Mouse (Mus musculus) kidney, postnatal 0 days (tissue): Measurements from ENCODE around the gene Palm. TPM values are rescaled to one million over a fixed set of nuclear protein-coding genes. Genes with fewer than 3 reads are reported as not detected.

Experiments
- ATAC-seq: fragments of 200-750 bp; cut with Nextera tagmentation; replicated peaks from 2 replicates; pipeline ENCODE4 v1.8.0; 2017; ENCODE audit warnings: low read depth, moderate number of reproducible peaks, moderate TSS enrichment, moderate library complexity; ENCODE audit not compliant: low FRiP score
- DNase-seq: peaks from one replicate; pipeline ENCODE4 v3.0.0-alpha.2; 2016; ENCODE audit warnings: low spot score
- H3K27ac ChIP-seq: fragments of 300-500 bp; sonication (generic); 2 replicates; pipeline ENCODE4 v1.5.1; 2014; ENCODE audit warnings: mild to moderate bottlenecking
- H3K27me3 ChIP-seq: fragments of 300-500 bp; sonication (generic); 2 replicates; pipeline ENCODE4 v1.6.1; 2014; ENCODE audit warnings: low read length, mixed read lengths; ENCODE audit not compliant: insufficient read depth
- H3K36me3 ChIP-seq: fragments of 300-500 bp; sonication (generic); 2 replicates; pipeline ENCODE4 v1.6.1; 2014; ENCODE audit warnings: low read length, mixed read lengths; ENCODE audit not compliant: insufficient read depth
- H3K4me1 ChIP-seq: fragments of 300-500 bp; sonication (generic); replicated peaks from 2 replicates; pipeline ENCODE4 v1.6.1; 2014; ENCODE audit warnings: antibody characterized with exemption, low read length, mixed read lengths; ENCODE audit not compliant: insufficient read depth
- H3K4me2 ChIP-seq: fragments of 300-500 bp; sonication (generic); 2 replicates; pipeline ENCODE4 v1.6.1; 2014; ENCODE audit warnings: mild to moderate bottlenecking, low read length, moderate library complexity, mixed read lengths
- H3K4me3 ChIP-seq: fragments of 300-500 bp; sonication (generic); replicated peaks from 2 replicates; pipeline ENCODE4 v1.5.1; 2014; ENCODE audit warnings: low read depth, low read length
- H3K9ac ChIP-seq: fragments of 300-500 bp; sonication (generic); 2 replicates; pipeline ENCODE4 v1.6.1; 2014; ENCODE audit warnings: low read depth, low read length
- H3K9me3 ChIP-seq: fragments of 300-500 bp; sonication (generic); replicated peaks from 2 replicates; pipeline ENCODE4 v1.6.1; 2016; ENCODE audit warnings: low read length, inconsistent platforms, mixed read lengths
- CTCF ChIP-seq: IDR thresholded peaks from 2 replicates; pipeline ENCODE4 v1.5.1; 2016; ENCODE audit warnings: antibody characterized with exemption, low read depth, mild to moderate bottlenecking, moderate library complexity
- WGBS: fragments of 180-500 bp; shearing (Covaris S2); extraction: QIAGEN DNeasy Blood & Tissue Kit; methylation state at CpG from one replicate; pipeline ENCODE4 v1.1.7; 2014; 5-methylcytosine and 5-hydroxymethylcytosine counted together
- polyA plus RNA-seq: library from polyadenylated mRNA; unstranded; fragments of >200 nt; fragmentation: Nextera tagmentation; extraction: Ambion mirVana; gene quantifications from 2 replicates; pipeline ENCODE4 v1.2.1, GENCODE M21; 2015

Palm gene
- polyA plus RNA-seq, 1 experiment from 2014 or later, result 132 TPM

- no peak for ATAC-seq
Observed at GRCm38 (mm10) chr10:79800508-79800907, 7.1 kb downstream of the Palm start.

GRCm38 (mm10) chr10:79801837-79802236 lies 8.5 kb downstream of the Palm start:
- H3K27ac ChIP-seq, result peak overlapping the region; percentile 86

More at GRCm38 (mm10) chr10:79800508-79800907, 7.1 kb downstream of the Palm start:
- TF ChIP-seq CTCF, result no peak
- no peak overlapping the region for H3K27ac ChIP-seq
- peaks cover 3% of the 10 kb centered on the region; the same call in 1 of the 2 replicates for H3K36me3 ChIP-seq
- no peak overlapping the region for H3K4me3 ChIP-seq
- no peaks in the 10 kb centered on the region for H3K27me3 ChIP-seq
- 67% methylated on average over 11 of the region's 11 CpGs for WGBS
- H3K9ac ChIP-seq, result no peak overlapping the region
- H3K4me1 ChIP-seq, result peaks cover 36% of the 10 kb centered on the region
- DNase-seq, result no peak
- H3K9me3 ChIP-seq, result no peaks in the 10 kb centered on the region
- no peak overlapping the region for H3K4me2 ChIP-seq

GRCm38 (mm10) chr10:79802331-79802971 lies 9.1 kb downstream of the Palm start:
- Histone ChIP-seq H3K27me3 (no peaks in the 10 kb centered on the region), H3K4me3 (no peak overlapping the region), H3K9me3 (no peaks in the 10 kb centered on the region), H3K4me1 (peaks cover 48% of the 10 kb centered on the region), H3K4me2 (peak overlapping the region; percentile 31), H3K36me3 (peaks cover 3% of the 10 kb centered on the region; the same call in 1 of the 2 replicates), H3K9ac (peak overlapping the region; percentile 49; the same call in 1 of the 2 replicates), H3K27ac (peak overlapping the region; percentile 86)
- peak; percentile 82 for DNase-seq
- no peak for TF ChIP-seq CTCF
- 27% methylated on average over 10 of the region's 11 CpGs for WGBS
- peak; percentile 84 for ATAC-seq

More at GRCm38 (mm10) chr10:79801837-79802236, 8.5 kb downstream of the Palm start:
- Histone ChIP-seq H3K36me3 (peaks cover 3% of the 10 kb centered on the region; the same call in 1 of the 2 replicates), H3K9me3 (no peaks in the 10 kb centered on the region), H3K9ac (no peak overlapping the region; the same call in 1 of the 2 replicates), H3K4me1 (peaks cover 44% of the 10 kb centered on the region), H3K4me3 (no peak overlapping the region), H3K27me3 (no peaks in the 10 kb centered on the region), H3K4me2 (peak overlapping the region; percentile 31)
- ATAC-seq, result peak; percentile 43
- no peak for TF ChIP-seq CTCF
- 30% methylated on average over 3 of the region's 3 CpGs for WGBS
- no peak for DNase-seq

- WGBS, result 12% methylated on average over 29 of the region's 29 CpGs
- TF ChIP-seq CTCF, result no peak
- Histone ChIP-seq H3K9ac (0 out of 2 replicates have a peak overlapping the region, but pooled peaks have one; percentile 27), H3K36me3 (peaks cover 9% of the 10 kb centered on the region; the same call in 1 of the 2 replicates), H3K4me1 (peaks cover 48% of the 10 kb centered on the region), H3K27ac (no peak overlapping the region), H3K4me3 (no peak overlapping the region), H3K4me2 (peak overlapping the region; percentile 15; the same call in 1 of the 2 replicates), H3K27me3 (no peaks in the 10 kb centered on the region), H3K9me3 (no peaks in the 10 kb centered on the region)
- ATAC-seq, result no peak
- peak; percentile 35 for DNase-seq
Observed at GRCm38 (mm10) chr10:79803716-79804323, 10.4 kb downstream of the Palm start.

GRCm38 (mm10) chr10:79805636-79806035 lies 12.3 kb downstream of the Palm start:
- DNase-seq, result peak; percentile 43
- Histone ChIP-seq H3K4me3 (no peak overlapping the region), H3K36me3 (peaks cover 11% of the 10 kb centered on the region), H3K9ac (no peak overlapping the region), H3K4me1 (peaks cover 47% of the 10 kb centered on the region), H3K4me2 (peak overlapping the region; percentile 7; the same call in 1 of the 2 replicates), H3K9me3 (no peaks in the 10 kb centered on the region), H3K27me3 (no peaks in the 10 kb centered on the region), H3K27ac (peak overlapping the region; percentile 50; the same call in 1 of the 2 replicates)
- 22% methylated on average over 11 of the region's 11 CpGs for WGBS
- no peak for ATAC-seq
- TF ChIP-seq CTCF, result no peak

- H3K4me1 ChIP-seq, result peaks cover 43% of the 10 kb centered on the region
- peak overlapping the region; percentile 50; the same call in 1 of the 2 replicates for H3K27ac ChIP-seq
- H3K4me3 ChIP-seq, result no peak overlapping the region
- DNase-seq (no peak), ATAC-seq (no peak)
- H3K4me2 ChIP-seq, result 0 out of 2 replicates have a peak overlapping the region, but pooled peaks have one; percentile 7
- H3K9ac ChIP-seq, result 0 out of 2 replicates have a peak overlapping the region, but pooled peaks have one; percentile 8
- WGBS, result 73% methylated on average over 9 of the region's 9 CpGs
- no peaks in the 10 kb centered on the region for H3K27me3 ChIP-seq
- no peak for TF ChIP-seq CTCF
- no peaks in the 10 kb centered on the region for H3K9me3 ChIP-seq
- peaks cover 13% of the 10 kb centered on the region for H3K36me3 ChIP-seq
Observed at GRCm38 (mm10) chr10:79806331-79806730, 13.0 kb downstream of the Palm start.
